Mouse (Mus musculus) heart, embryonic 14.5 days (tissue): ENCODE results near the gene Elf1. TPM values are rescaled to one million over a fixed set of nuclear protein-coding genes. Genes with fewer than 3 reads are reported as not detected.
"Not testable (repeated sequence)": the region's sequence is repeated elsewhere in the genome, so short reads cannot be mapped to it uniquely, and the experiment has no call there.

Experiments used
- ATAC-seq: fragments of 200-750 bp; cut with Nextera tagmentation; 2 replicates; pipeline ENCODE4 v1.8.0; 2017; ENCODE audit warnings: low read depth, moderate TSS enrichment; ENCODE audit not compliant: insufficient number of reproducible peaks, insufficient read depth, low FRiP score
- H3K27ac ChIP-seq, 2 experiments: fragments of 200-500 bp in 1 of 2; fragments of 300-500 bp in 1 of 2; sonication (generic) in 1 of 2; replicated peaks in 1 of 2; 2 replicates each; pipeline ENCODE4 v1.5.1; 2012 to 2014; ENCODE audit warnings: low read depth in 2 of 2, low read length in 2 of 2, control low read depth in 1 of 2, mild to moderate bottlenecking in 1 of 2, mixed read lengths in 1 of 2; ENCODE audit not compliant: control insufficient read depth in 1 of 2, insufficient read depth in 1 of 2
- H3K27me3 ChIP-seq: fragments of 300-500 bp; sonication (generic); 2 replicates; pipeline ENCODE4 v1.6.1; 2014; ENCODE audit warnings: mild to moderate bottlenecking, low read length, control low read depth; ENCODE audit not compliant: control insufficient read depth, insufficient read depth
- H3K36me3 ChIP-seq: fragments of 300-500 bp; sonication (generic); 2 replicates; pipeline ENCODE4 v1.6.1; 2014; ENCODE audit warnings: mild to moderate bottlenecking, control low read depth, low read length, mixed read lengths; ENCODE audit not compliant: control insufficient read depth, insufficient read depth
- H3K4me1 ChIP-seq, 2 experiments: fragments of 200-500 bp in 1 of 2; fragments of 300-500 bp in 1 of 2; sonication (generic) in 1 of 2; 2 replicates each; pipeline ENCODE4 v1.6.1; 2012 to 2014; ENCODE audit warnings: low read length in 2 of 2, control low read depth in 1 of 2, mixed read lengths in 1 of 2; ENCODE audit not compliant: control insufficient read depth in 2 of 2, insufficient read depth in 2 of 2
- H3K4me2 ChIP-seq: fragments of 300-500 bp; sonication (generic); 2 replicates; pipeline ENCODE4 v1.6.1; 2014; ENCODE audit warnings: mild to moderate bottlenecking, low read length
- H3K4me3 ChIP-seq, 2 experiments: fragments of 200-500 bp in 1 of 2; fragments of 300-500 bp in 1 of 2; sonication (generic) in 1 of 2; 2 replicates each; pipeline ENCODE4 v1.5.1; 2012 to 2014; ENCODE audit warnings: low read length in 2 of 2, mild to moderate bottlenecking in 2 of 2, control low read depth in 1 of 2, low read depth in 1 of 2, moderate library complexity in 1 of 2; ENCODE audit not compliant: control insufficient read depth in 1 of 2, insufficient read depth in 1 of 2
- H3K9ac ChIP-seq: fragments of 300-500 bp; sonication (generic); 2 replicates; pipeline ENCODE4 v1.6.1; 2014; ENCODE audit warnings: mild to moderate bottlenecking, low read length
- H3K9me3 ChIP-seq: fragments of 300-500 bp; sonication (generic); 2 replicates; pipeline ENCODE4 v1.6.1; 2016; ENCODE audit warnings: low read length, control low read depth; ENCODE audit not compliant: control insufficient read depth
- WGBS: fragments of 180-500 bp; shearing (Covaris S2); extraction: QIAGEN DNeasy Blood & Tissue Kit; methylation state at CpG from one replicate; pipeline ENCODE4 v1.1.7; 2014; 5-methylcytosine and 5-hydroxymethylcytosine counted together
- polyA plus RNA-seq: library from polyadenylated mRNA; unstranded; fragments of >200 nt; fragmentation: Nextera tagmentation; extraction: Ambion mirVana; gene quantifications from 2 replicates; pipeline ENCODE4 v1.2.1, GENCODE M21; 2014

Elf1 gene
- polyA plus RNA-seq, 1 experiment from 2014 or later = 12.0 TPM

GRCm38 (mm10) chr14:79534206-79534605, 53.2 kb downstream of the Elf1 start:
- WGBS = 59% methylated on average over 3 of the region's 3 CpGs
- Histone ChIP-seq H3K9me3 (no peaks in the 10 kb centered on the region), H3K4me2 (no peak overlapping the region), H3K4me1 (peaks cover 4 to 38% of the 10 kb centered on the region in 2 experiments), H3K27ac (no peak overlapping the region), H3K36me3 (no peaks in the 10 kb centered on the region; the same call in 1 of the 2 replicates), H3K9ac (no peak overlapping the region), H3K27me3 (no peaks in the 10 kb centered on the region), H3K4me3 (no peak overlapping the region)
- ATAC-seq = no peak

GRCm38 (mm10) chr14:79534656-79535055, 53.7 kb downstream of the Elf1 start:
- Histone ChIP-seq H3K27ac (peak overlapping the region in 1 of 2 experiments; percentile 6; a peak in 1 of 4 replicates), H3K4me1 (peaks cover 4 to 37% of the 10 kb centered on the region in 2 experiments)
- WGBS = 89% methylated on average over 4 of the region's 4 CpGs
- not testable (repeated sequence) for H3K4me3 ChIP-seq, ATAC-seq, H3K9ac ChIP-seq, H3K27me3 ChIP-seq, H3K9me3 ChIP-seq, H3K36me3 ChIP-seq, H3K4me2 ChIP-seq

DNA sequence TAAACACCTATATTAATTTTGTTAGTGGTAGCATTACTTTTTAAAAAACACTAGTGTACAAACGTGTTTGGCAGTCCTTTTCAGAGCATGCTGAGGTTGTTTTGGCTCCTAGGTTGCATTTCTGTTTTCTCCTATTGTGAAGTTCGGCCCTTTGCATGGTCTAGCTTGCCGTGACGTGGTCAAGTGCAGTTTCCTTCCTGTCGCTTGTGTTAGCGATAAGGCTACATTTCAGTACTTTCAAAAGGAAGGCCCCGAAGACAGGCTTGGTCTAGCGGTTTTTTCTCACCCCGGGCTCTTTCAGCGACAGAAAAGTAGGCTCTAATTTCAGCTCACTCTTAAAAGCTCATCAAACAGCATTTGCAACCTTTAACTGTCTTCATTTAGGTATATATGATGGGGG, 54.3 kb downstream of the Elf1 start:
- no peak for ATAC-seq
- H3K4me2 ChIP-seq = peak overlapping the region; percentile 58
- H3K9ac ChIP-seq = peak overlapping the region; percentile 52; the same call in 1 of the 2 replicates
- no peaks in the 10 kb centered on the region for H3K27me3 ChIP-seq
- H3K4me3 ChIP-seq = peak overlapping the region in 1 of 2 experiments; percentile 14; a peak in 1 of 4 replicates
- H3K4me1 ChIP-seq = peaks cover 2 to 30% of the 10 kb centered on the region in 2 experiments
- H3K36me3 ChIP-seq = no peaks in the 10 kb centered on the region; the same call in 1 of the 2 replicates
- peak overlapping the region; percentile 82 to 89 for H3K27ac ChIP-seq
- 31% methylated on average over 10 of the region's 10 CpGs for WGBS
- H3K9me3 ChIP-seq = no peaks in the 10 kb centered on the region

DNA sequence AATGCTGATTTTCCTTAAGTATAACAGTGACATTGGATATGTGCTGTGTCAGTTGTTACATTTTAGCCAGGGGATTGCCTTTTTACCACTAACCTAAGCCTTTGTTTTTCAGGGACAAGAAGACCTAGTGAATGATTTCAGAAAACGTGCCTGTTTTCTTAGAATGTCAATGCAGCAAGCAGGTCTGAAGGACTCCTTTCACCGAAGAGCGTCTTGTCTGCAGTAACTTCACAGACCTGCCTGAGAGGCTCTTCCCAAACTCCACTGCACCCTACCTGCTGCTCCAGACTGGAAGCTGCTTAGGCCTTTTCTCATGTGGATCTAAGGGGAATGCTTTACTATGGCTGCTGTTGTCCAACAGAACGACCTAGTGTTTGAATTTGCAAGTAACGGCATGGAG, 55.0 kb downstream of the Elf1 start:
- Histone ChIP-seq H3K9ac (peak overlapping the region; percentile 41; the same call in 1 of the 2 replicates), H3K4me3 (peak overlapping the region in 1 of 2 experiments; percentile 13; a peak in 1 of 4 replicates), H3K9me3 (no peaks in the 10 kb centered on the region), H3K27me3 (no peaks in the 10 kb centered on the region), H3K27ac (peak overlapping the region; percentile 11 to 82; a peak in 2 of 4 replicates), H3K36me3 (no peaks in the 10 kb centered on the region; the same call in 1 of the 2 replicates), H3K4me1 (peaks cover 2 to 28% of the 10 kb centered on the region in 2 experiments), H3K4me2 (peak overlapping the region; percentile 58)
- WGBS = 57% methylated on average over 5 of the region's 5 CpGs
- ATAC-seq = no peak

GRCm38 (mm10) chr14:79536837-79537236, 55.8 kb downstream of the Elf1 start:
- no peak overlapping the region for H3K27ac ChIP-seq
- WGBS = 46% methylated on average over 3 of the region's 3 CpGs
- no peaks in the 10 kb centered on the region for H3K27me3 ChIP-seq
- peak overlapping the region; percentile 46 for H3K4me2 ChIP-seq
- H3K4me1 ChIP-seq = peaks cover 2 to 28% of the 10 kb centered on the region in 2 experiments
- no peaks in the 10 kb centered on the region for H3K9me3 ChIP-seq
- no peak for ATAC-seq
- no peak overlapping the region for H3K4me3 ChIP-seq
- H3K9ac ChIP-seq = no peak overlapping the region
- no peaks in the 10 kb centered on the region; the same call in 1 of the 2 replicates for H3K36me3 ChIP-seq

DNA sequence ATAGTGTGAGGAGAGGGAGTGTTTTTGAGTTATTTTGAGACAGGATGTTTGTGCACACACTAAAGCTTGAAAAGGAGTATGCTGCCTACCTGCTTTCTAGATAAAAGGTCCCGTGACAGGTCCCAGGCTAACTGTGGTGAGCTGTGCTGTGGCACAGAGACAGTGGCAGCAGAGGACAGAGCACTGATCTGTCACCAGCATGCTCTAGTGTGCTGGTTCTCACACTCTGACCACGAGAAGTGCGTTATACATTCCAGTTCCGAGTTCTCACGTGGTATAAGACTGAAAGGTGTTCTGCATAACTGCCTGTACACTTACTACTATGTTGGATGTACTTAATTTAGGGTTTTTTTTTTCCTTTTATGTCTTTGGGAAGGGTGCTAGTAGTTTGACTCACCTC, 56.5 kb downstream of the Elf1 start:
- H3K9me3 ChIP-seq = no peaks in the 10 kb centered on the region
- H3K4me1 ChIP-seq = peaks cover 2 to 28% of the 10 kb centered on the region in 2 experiments
- H3K9ac ChIP-seq = no peak overlapping the region
- H3K27me3 ChIP-seq = no peaks in the 10 kb centered on the region
- 52% methylated on average over 5 of the region's 5 CpGs for WGBS
- H3K4me2 ChIP-seq = peak overlapping the region; percentile 20; the same call in 1 of the 2 replicates
- H3K36me3 ChIP-seq = no peaks in the 10 kb centered on the region; the same call in 1 of the 2 replicates
- no peak; the same call in 1 of the 2 replicates for ATAC-seq
- H3K4me3 ChIP-seq = no peak overlapping the region
- no peak overlapping the region for H3K27ac ChIP-seq

DNA sequence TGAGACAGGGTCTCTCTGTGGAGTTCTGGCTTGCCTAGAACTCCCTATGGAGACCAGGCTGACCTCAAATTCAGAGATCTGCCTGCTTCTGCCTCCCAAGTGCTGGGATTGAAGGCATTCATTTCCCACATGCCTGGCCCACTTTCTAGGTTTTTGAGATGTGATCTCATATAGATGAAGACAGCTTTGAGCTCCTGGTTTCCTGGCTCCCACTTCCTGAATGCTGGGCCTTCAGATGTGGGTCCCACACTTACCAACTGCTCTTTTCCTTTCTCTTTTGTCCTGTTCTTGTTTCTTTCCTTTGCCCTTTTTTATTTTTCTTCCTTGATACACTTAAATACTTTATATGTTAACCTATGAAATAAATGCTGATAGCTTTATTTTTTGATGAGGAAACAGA, 56.9 kb downstream of the Elf1 start:
- Histone ChIP-seq H3K4me1 (peaks cover 2 to 28% of the 10 kb centered on the region in 2 experiments), H3K36me3 (no peaks in the 10 kb centered on the region; the same call in 1 of the 2 replicates), H3K4me2 (0 out of 2 replicates have a peak overlapping the region, but pooled peaks have one; percentile 20), H3K27ac (no peak overlapping the region), H3K9ac (no peak overlapping the region), H3K4me3 (no peak overlapping the region), H3K27me3 (no peaks in the 10 kb centered on the region), H3K9me3 (no peaks in the 10 kb centered on the region)
- no peak for ATAC-seq

- Histone ChIP-seq H3K4me1 (peaks cover 2 to 7% of the 10 kb centered on the region in 2 experiments; a peak in 2 of 4 replicates), H3K9ac (no peak overlapping the region), H3K4me3 (no peak overlapping the region), H3K27ac (no peak overlapping the region), H3K9me3 (no peaks in the 10 kb centered on the region), H3K4me2 (no peak overlapping the region), H3K36me3 (no peaks in the 10 kb centered on the region; the same call in 1 of the 2 replicates), H3K27me3 (no peaks in the 10 kb centered on the region)
- ATAC-seq = no peak
Measured at GRCm38 (mm10) chr14:79541606-79542005, 60.6 kb downstream of the Elf1 start.
